Mouse (Mus musculus): ENCODE results near the gene Rgs6. TPM values are rescaled to one million over a fixed set of nuclear protein-coding genes. Genes with fewer than 3 reads are reported as not detected.
A peak's percentile ranks its signal among the peaks of the same experiment; 100 is the strongest.

Rgs6 gene
- polyA plus RNA-seq, 1 experiment from 2014 or later, result 2.6 TPM

DNA sequence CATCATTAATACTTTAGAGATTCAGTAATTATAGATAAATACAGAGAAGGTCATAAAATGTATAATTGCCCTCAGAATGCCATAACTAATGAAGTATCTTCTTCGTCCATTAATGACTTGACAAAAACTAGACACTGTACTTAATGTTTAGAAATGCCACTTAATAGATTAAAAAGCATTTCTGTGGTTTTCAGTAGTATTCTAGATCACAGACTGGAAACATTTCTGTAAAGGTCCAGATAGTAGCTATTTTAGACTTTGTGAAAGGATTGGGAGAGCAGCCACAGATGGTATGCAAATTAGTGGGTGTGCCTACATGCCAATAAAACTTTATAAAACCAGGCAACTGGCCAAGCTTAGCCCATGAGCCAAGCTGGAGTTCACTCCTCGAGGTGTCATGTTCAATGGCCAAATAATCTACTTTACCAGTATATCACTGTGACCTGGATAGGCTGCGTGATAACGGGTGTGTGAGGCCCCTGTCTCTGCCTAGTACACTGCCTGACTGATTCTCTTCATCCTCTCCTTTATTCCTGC lies 82.2 kb downstream of the Rgs6 start:
- Histone ChIP-seq H3K9me3 (ENCODE audit: control insufficient read depth, low read length) (no peaks in the 10 kb centered on the region), H3K9ac (ENCODE audit: low read depth, low read length) (no peak overlapping the region), H3K36me3 (ENCODE audit: control insufficient read depth, insufficient read depth, low read length) (no peaks in the 10 kb centered on the region), H3K27me3 (replicated peaks; ENCODE audit: control insufficient read depth, insufficient read depth, low read length) (no peaks in the 10 kb centered on the region), H3K4me1 (ENCODE audit: control insufficient read depth, insufficient read depth, low read length) (no peaks in the 10 kb centered on the region; the same call in 1 of the 2 replicates), H3K27ac (replicated peaks; ENCODE audit: low read depth, low read length) (no peak overlapping the region), H3K4me2 (ENCODE audit: low read depth, low read length) (no peak overlapping the region), H3K4me3 (ENCODE audit: low read depth, low read length) (no peak overlapping the region)
- DNase-seq (ENCODE audit: low spot score), result peak; percentile 43
- ATAC-seq (ENCODE audit: low read depth), result no peak
- 56% methylated on average over 4 of the region's 4 CpGs for WGBS

DNA sequence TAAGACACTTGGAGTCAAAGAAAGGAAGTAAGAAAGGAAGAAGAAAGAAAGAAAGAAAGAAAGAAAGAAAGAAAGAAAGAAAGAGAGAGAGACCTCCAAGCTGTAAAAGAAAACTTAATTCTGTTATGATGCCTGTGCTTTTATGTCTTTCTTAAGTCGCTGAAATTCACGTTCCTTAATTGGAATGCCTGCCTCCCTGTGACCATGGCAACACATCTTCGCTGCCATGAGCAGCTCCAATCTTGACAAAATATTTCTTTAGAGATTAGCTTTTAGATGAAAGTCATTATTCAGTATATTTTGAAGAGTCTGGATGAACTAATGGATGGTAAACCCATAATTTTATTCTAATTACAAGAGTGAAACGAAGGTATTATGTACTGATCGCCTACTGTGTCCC lies 83.5 kb downstream of the Rgs6 start:
- Histone ChIP-seq H3K9ac (ENCODE audit: low read depth, low read length) (no peak overlapping the region), H3K4me3 (ENCODE audit: low read depth, low read length) (no peak overlapping the region), H3K4me2 (ENCODE audit: low read depth, low read length) (no peak overlapping the region), H3K9me3 (ENCODE audit: control insufficient read depth, low read length) (no peaks in the 10 kb centered on the region), H3K27me3 (replicated peaks; ENCODE audit: control insufficient read depth, insufficient read depth, low read length) (no peaks in the 10 kb centered on the region), H3K27ac (replicated peaks; ENCODE audit: low read depth, low read length) (no peak overlapping the region), H3K36me3 (ENCODE audit: control insufficient read depth, insufficient read depth, low read length) (no peaks in the 10 kb centered on the region), H3K4me1 (ENCODE audit: control insufficient read depth, insufficient read depth, low read length) (no peaks in the 10 kb centered on the region; the same call in 1 of the 2 replicates)
- ATAC-seq (ENCODE audit: low read depth), result no peak
- no peak for DNase-seq (ENCODE audit: low spot score)
- 84% methylated on average over 5 of the region's 5 CpGs for WGBS

DNA sequence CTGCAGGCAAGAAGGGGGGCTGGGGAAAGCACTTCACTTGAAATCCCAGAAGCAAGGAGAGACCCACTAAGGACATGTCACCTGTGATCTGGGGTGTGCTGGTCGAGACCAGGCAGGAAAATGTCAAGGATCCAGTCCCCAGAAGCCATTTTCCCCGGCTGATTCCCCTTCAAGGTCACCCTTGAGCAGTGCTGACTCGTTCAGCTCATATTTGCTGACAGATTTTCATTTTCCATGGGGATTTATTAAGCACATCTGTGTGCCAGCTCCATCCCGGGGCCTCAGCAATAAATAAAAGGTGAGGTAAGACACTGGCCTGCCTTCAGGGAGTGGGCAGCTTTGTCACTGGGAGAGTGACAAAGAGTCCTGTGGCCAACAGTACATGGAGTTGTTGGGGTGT lies 87.0 kb downstream of the Rgs6 start:
- H3K4me2 ChIP-seq (ENCODE audit: low read depth, low read length), result no peak overlapping the region
- no peak overlapping the region for H3K9ac ChIP-seq (ENCODE audit: low read depth, low read length)
- H3K9me3 ChIP-seq (ENCODE audit: control insufficient read depth, low read length), result no peaks in the 10 kb centered on the region
- H3K27ac ChIP-seq (replicated peaks; ENCODE audit: low read depth, low read length), result no peak overlapping the region
- DNase-seq (ENCODE audit: low spot score) (no peak), ATAC-seq (ENCODE audit: low read depth) (peak; percentile 55; the same call in 1 of the 2 replicates)
- no peaks in the 10 kb centered on the region for H3K36me3 ChIP-seq (ENCODE audit: control insufficient read depth, insufficient read depth, low read length)
- no peaks in the 10 kb centered on the region for H3K27me3 ChIP-seq (replicated peaks; ENCODE audit: control insufficient read depth, insufficient read depth, low read length)
- WGBS, result 48% methylated on average over 4 of the region's 4 CpGs
- no peak overlapping the region for H3K4me3 ChIP-seq (ENCODE audit: low read depth, low read length)
- no peaks in the 10 kb centered on the region; the same call in 1 of the 2 replicates for H3K4me1 ChIP-seq (ENCODE audit: control insufficient read depth, insufficient read depth, low read length)

DNA sequence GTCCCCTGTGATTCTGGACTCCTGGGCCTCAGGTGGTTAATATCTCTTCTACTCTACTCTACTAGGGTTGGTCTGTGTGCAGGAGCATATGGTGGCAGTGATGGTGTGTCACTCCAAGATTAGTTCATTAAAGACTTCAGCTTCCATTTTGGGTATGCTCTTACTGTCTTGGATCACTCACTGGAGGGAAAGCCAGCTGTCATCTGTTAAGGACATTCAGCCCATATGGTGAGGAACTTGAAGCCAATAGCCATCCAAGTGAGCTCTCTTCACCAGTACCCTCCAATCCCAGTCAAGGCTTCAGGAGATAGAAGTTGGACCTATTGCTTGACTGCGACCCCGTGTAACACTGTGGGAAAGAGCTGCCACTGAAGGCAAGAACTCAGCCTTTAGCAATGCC lies 98.9 kb downstream of the Rgs6 start:
- Histone ChIP-seq H3K4me2 (ENCODE audit: low read depth, low read length) (no peak overlapping the region), H3K27me3 (replicated peaks; ENCODE audit: control insufficient read depth, insufficient read depth, low read length) (no peaks in the 10 kb centered on the region), H3K9me3 (ENCODE audit: control insufficient read depth, low read length) (no peaks in the 10 kb centered on the region), H3K4me3 (ENCODE audit: low read depth, low read length) (no peak overlapping the region), H3K4me1 (ENCODE audit: control insufficient read depth, insufficient read depth, low read length) (no peaks in the 10 kb centered on the region), H3K9ac (ENCODE audit: low read depth, low read length) (no peak overlapping the region), H3K36me3 (ENCODE audit: control insufficient read depth, insufficient read depth, low read length) (no peaks in the 10 kb centered on the region), H3K27ac (replicated peaks; ENCODE audit: low read depth, low read length) (no peak overlapping the region)
- 82% methylated on average over 2 of the region's 2 CpGs for WGBS
- DNase-seq (ENCODE audit: low spot score), result no peak
- ATAC-seq (ENCODE audit: low read depth), result no peak

DNA sequence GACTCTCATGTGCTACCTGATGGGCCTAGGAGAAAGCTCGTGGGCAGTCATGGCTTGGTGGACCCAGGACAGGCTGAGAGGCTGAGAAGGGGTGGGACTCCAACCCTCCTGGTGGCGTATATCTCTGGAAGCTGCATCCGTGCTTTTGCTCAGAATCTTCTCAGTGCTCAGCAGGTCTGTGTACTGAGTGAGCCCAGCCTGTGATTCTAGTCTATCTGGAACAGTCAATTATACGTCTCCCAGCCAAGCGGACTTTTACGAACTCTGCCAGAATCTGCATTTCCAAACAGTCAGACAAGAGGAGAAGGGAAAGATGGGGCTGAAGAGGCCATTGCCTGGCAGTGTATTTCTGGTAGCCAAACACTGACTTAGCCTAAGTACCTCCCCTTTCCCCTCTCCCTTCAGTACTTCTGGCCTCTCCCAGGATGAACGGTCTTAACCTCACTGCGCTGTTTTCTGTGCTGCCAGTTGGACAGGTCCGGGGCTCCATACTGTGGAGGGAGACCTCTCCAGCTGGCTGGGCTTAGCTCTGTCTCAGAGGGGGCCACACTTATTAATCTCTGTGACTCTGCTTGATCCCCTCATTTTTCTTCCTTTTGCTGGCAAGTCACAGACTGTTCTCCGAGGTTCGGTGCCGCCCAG lies 110.9 kb downstream of the Rgs6 start:
- H3K4me3 ChIP-seq (ENCODE audit: low read depth, low read length), result no peak overlapping the region
- no peak overlapping the region for H3K27ac ChIP-seq (replicated peaks; ENCODE audit: low read depth, low read length)
- H3K9me3 ChIP-seq (ENCODE audit: control insufficient read depth, low read length), result no peaks in the 10 kb centered on the region
- no peaks in the 10 kb centered on the region for H3K36me3 ChIP-seq (ENCODE audit: control insufficient read depth, insufficient read depth, low read length)
- DNase-seq (ENCODE audit: low spot score) (no peak), ATAC-seq (ENCODE audit: low read depth) (no peak)
- WGBS, result 75% methylated on average over 12 of the region's 12 CpGs
- no peaks in the 10 kb centered on the region for H3K4me1 ChIP-seq (ENCODE audit: control insufficient read depth, insufficient read depth, low read length)
- H3K27me3 ChIP-seq (replicated peaks; ENCODE audit: control insufficient read depth, insufficient read depth, low read length), result no peaks in the 10 kb centered on the region
- H3K9ac ChIP-seq (ENCODE audit: low read depth, low read length), result no peak overlapping the region
- no peak overlapping the region for H3K4me2 ChIP-seq (ENCODE audit: low read depth, low read length)

DNA sequence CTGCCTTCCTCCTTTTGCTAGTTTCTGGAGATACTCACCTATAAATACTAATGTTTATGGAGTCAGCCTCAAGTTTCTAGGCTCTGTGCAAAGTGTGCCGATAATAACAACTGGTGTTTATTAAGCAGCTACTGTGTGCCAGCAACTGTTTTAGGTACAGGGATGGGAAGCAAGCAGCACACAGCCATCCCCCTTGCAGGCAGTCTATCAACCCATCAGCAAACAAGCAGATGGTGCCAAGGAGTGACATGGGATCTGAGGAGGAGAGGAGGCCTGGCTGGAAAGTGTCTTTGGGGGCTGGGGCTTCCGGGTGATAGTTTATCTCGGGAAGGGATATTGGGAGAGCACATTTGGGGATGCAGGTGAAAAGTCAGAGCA lies 111.4 kb downstream of the Rgs6 start:
- Histone ChIP-seq H3K9ac (ENCODE audit: low read depth, low read length) (no peak overlapping the region), H3K9me3 (ENCODE audit: control insufficient read depth, low read length) (no peaks in the 10 kb centered on the region), H3K27me3 (replicated peaks; ENCODE audit: control insufficient read depth, insufficient read depth, low read length) (no peaks in the 10 kb centered on the region), H3K27ac (replicated peaks; ENCODE audit: low read depth, low read length) (no peak overlapping the region), H3K36me3 (ENCODE audit: control insufficient read depth, insufficient read depth, low read length) (no peaks in the 10 kb centered on the region), H3K4me3 (ENCODE audit: low read depth, low read length) (no peak overlapping the region), H3K4me1 (ENCODE audit: control insufficient read depth, insufficient read depth, low read length) (no peaks in the 10 kb centered on the region), H3K4me2 (ENCODE audit: low read depth, low read length) (no peak overlapping the region)
- ATAC-seq (ENCODE audit: low read depth), result no peak
- no peak for DNase-seq (ENCODE audit: low spot score)
- WGBS, result 67% methylated on average over 3 of the region's 3 CpGs

DNA sequence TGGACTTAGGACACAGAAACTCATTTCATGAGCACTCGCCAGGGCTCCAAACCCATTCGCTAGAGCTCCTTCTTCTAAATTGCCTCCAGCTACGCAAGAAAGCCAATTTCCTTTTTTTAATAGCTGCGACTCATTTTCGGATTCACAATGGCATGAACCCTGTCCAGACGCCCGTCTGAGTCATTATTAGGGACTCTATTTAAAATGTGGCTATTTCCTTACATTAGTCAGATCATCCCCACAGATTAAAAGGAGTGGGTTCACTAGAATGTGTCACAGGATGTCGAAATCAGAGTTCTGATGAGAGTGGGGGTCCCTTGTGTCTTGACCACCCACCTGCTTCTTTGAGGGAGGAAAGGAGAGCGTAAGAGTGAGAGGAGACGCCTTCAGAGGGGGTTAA lies 112.1 kb downstream of the Rgs6 start:
- DNase-seq (ENCODE audit: low spot score), result no peak

DNA sequence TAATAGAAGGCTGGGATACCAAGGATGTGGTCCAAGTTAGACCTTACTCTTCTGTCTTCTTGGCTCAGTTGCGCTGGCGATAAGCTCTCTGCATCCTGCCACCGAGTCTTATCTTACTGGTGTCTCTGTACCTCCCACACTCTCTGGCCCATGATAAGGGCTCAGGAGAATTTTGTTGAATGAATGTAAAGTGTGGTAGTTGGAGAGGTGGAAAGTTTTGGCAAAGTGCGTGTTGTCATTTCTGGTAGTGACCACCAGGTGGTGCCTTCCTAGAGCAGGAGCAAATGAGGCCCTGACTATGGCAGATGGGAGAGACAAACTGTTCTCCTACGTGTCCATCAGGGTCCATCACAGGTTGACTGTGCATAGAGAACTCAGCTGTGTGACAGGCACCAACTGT lies 112.7 kb downstream of the Rgs6 start:
- H3K4me2 ChIP-seq (ENCODE audit: low read depth, low read length), result no peak overlapping the region
- H3K27me3 ChIP-seq (replicated peaks; ENCODE audit: control insufficient read depth, insufficient read depth, low read length), result no peaks in the 10 kb centered on the region
- H3K4me3 ChIP-seq (ENCODE audit: low read depth, low read length), result no peak overlapping the region
- no peak for DNase-seq (ENCODE audit: low spot score)
- WGBS, result 57% methylated on average over 5 of the region's 5 CpGs
- H3K9ac ChIP-seq (ENCODE audit: low read depth, low read length), result no peak overlapping the region
- ATAC-seq (ENCODE audit: low read depth), result no peak
- H3K36me3 ChIP-seq (ENCODE audit: control insufficient read depth, insufficient read depth, low read length), result no peaks in the 10 kb centered on the region
- H3K4me1 ChIP-seq (ENCODE audit: control insufficient read depth, insufficient read depth, low read length), result no peaks in the 10 kb centered on the region
- H3K27ac ChIP-seq (replicated peaks; ENCODE audit: low read depth, low read length), result no peak overlapping the region
- H3K9me3 ChIP-seq (ENCODE audit: control insufficient read depth, low read length), result no peaks in the 10 kb centered on the region

More for the DNA sequence above, 112.1 kb downstream of the Rgs6 start:
- H3K4me3 ChIP-seq (ENCODE audit: low read depth, low read length), result no peak overlapping the region
- no peak for ATAC-seq (ENCODE audit: low read depth)
- no peak overlapping the region for H3K9ac ChIP-seq (ENCODE audit: low read depth, low read length)
- H3K27me3 ChIP-seq (replicated peaks; ENCODE audit: control insufficient read depth, insufficient read depth, low read length), result no peaks in the 10 kb centered on the region
- no peaks in the 10 kb centered on the region for H3K36me3 ChIP-seq (ENCODE audit: control insufficient read depth, insufficient read depth, low read length)
- no peaks in the 10 kb centered on the region for H3K4me1 ChIP-seq (ENCODE audit: control insufficient read depth, insufficient read depth, low read length)
- no peak overlapping the region for H3K27ac ChIP-seq (replicated peaks; ENCODE audit: low read depth, low read length)
- H3K9me3 ChIP-seq (ENCODE audit: control insufficient read depth, low read length), result no peaks in the 10 kb centered on the region
- H3K4me2 ChIP-seq (ENCODE audit: low read depth, low read length), result no peak overlapping the region
- 65% methylated on average over 10 of the region's 10 CpGs for WGBS

DNA sequence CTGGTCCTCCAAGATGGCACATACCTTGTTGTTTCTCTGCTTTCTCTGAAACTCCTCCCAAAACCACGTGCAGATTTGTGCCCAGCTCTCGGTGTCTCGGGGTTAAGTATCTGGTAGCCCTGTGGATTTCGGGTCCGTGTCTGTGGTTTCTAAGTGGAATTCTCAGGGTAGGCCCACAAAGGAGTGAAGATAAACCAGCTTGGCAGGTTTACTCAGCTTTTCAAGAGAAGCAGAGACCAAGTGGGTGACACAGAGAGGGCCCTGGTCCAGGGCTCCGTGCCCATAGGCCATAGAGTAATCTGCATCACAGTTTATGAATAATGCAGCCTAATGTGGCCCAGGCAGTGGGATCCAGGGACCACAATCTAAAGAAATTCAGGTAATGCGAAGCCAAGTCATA lies 113.3 kb downstream of the Rgs6 start:
- Histone ChIP-seq H3K4me3 (ENCODE audit: low read depth, low read length) (no peak overlapping the region), H3K9me3 (ENCODE audit: control insufficient read depth, low read length) (no peaks in the 10 kb centered on the region), H3K9ac (ENCODE audit: low read depth, low read length) (no peak overlapping the region), H3K27me3 (replicated peaks; ENCODE audit: control insufficient read depth, insufficient read depth, low read length) (no peaks in the 10 kb centered on the region), H3K27ac (replicated peaks; ENCODE audit: low read depth, low read length) (no peak overlapping the region), H3K4me1 (ENCODE audit: control insufficient read depth, insufficient read depth, low read length) (no peaks in the 10 kb centered on the region), H3K36me3 (ENCODE audit: control insufficient read depth, insufficient read depth, low read length) (no peaks in the 10 kb centered on the region), H3K4me2 (ENCODE audit: low read depth, low read length) (no peak overlapping the region)
- DNase-seq (ENCODE audit: low spot score) (peak; percentile 47), ATAC-seq (ENCODE audit: low read depth) (peak; percentile 57; the same call in 1 of the 2 replicates)
- 74% methylated on average over 7 of the region's 7 CpGs for WGBS
